Mouse (Mus musculus) cerebellum, postnatal 36 days (tissue): ENCODE data around the gene Frs3.

Experiments used
- DNase-seq, 2 experiments: peaks; one replicate each; pipeline ENCODE4 v3.0.0; 2021 to 2022; ENCODE audit warnings: mixed read lengths in 2 of 2

The Frs3 gene

DNA sequence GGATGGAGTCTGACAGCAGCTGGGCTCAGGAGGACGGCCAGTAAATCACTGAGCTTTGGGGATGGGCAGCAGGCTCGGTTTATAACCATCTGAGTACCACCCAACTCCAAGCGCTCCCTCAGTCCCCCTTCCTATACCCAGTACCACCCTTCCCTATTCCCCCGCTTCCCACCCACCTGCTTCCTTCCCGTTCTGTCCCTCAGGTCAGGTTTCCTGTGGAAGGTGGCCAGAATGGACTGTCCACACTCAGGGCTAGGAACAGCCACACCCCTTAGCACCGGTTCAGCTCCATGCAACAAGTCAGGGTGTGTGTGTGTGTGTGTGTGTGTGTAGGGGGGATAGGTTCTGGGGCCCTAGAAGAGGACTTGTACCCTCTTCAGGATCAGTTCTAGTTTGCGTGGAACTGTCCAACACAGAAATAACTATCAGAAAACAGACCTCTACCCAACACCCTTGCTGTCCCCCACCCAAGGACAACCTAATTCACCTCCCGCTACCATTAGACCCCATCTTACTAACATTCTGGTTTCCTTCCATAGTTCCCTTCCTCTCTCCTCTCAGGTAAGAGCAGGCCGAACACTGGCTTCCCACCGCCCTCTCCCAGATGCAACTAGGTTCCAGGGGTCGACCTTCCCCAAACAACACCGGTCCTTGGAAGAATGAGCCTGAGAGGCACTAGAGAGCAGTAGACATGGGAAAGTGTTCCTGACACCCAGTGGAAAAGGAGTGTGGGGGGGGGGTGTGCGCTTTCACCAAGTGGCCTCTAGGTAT is 5.0 kb downstream of the Frs3 start:
- no peak for DNase-seq

DNA sequence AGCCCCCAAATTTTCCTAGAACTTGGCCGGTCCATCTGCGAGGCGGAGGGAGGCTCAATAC is 5.4 kb downstream of the Frs3 start, which contains the start of gene Gm21981:
Gene Gm21981, minus strand, starts transcription at position 14 of the 61 bp plus-strand sequence.
- DNase-seq = no peak

DNA sequence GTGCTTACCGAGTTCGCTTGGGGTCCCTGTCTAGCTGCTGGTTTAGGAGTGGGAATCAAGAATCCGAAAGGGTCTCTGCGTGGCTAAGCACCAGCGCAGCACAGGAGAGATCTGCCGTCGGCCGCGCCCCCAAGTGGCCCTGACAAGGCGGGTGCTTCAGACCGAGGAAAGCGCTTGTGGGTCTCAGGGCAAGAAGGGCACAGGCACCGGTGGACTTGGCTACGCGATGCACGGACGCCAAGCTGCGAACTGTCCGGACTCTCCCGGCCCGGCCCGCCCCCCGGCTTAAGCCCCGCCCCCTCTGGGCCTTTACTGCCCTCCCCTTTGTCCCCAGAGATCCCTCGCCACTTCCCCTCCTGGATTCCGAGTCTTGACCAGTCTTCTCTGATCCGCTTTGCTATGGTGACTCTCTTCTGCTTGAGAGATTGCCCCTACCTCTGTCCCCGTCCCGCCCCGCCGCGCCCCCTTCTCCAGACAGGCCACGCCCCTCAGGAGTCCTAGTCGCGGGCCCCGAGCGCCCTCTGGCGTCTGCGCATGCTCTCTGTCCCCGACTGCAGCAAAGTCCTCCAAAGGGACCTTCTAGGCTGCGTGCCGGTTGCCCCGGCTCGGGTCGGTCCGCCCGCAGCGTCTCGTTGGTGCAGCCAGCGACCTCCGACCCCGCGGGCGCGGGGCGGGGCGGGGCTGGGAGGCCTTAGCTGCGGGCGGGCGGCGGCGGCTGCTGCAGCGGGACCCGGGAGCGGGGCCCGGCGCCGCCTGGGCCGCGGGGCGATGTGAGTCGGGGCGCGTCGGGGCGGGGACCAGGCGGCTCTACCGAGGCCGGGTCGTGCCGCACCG is 5.9 kb downstream of the Frs3 start, which contains the start of gene Prickle4:
Gene Prickle4, minus strand, starts transcription at position 234 of the 834 bp plus-strand sequence.
- peak; percentile 97 to 98 for DNase-seq

DNA sequence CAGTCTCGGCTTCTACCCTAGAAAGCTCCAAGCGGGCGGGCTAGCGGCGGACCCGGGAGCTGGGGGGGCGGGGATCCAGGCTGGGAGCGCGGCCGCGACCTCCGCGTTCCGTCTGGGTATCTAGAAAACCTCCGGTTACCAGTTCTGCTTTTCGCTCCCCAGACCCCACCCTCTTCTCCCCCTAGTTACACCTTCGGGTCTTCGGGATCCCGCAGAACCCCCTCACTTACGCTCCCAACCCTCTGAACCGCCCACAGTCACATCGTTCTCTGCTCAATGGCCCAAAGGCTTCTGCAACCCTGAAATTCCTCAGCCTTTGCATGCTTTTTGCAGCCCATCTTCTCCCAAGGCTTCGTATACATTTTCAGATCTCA is 6.5 kb downstream of the Frs3 start:
- no peak for DNase-seq

DNA sequence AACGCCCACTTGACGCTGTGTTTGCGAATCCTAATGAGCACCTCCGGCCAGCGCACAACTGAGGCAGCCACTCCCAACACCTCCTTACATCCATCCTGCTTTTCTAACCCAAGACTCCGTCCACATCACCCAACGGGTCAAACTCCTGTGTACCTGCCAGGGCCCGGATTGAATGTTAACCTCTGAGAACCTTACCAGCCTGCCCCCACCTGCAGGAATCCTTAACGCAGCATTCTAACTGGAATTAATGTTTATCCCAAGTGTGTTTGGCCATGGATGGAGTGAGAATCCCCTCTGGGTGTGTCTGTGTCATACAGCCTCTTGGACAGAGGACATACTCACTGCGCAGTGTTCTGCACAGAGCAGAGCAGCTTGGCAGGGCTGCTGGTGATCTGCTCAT is 9.3 kb downstream of the Frs3 start:
- DNase-seq = no peak

- DNase-seq = no peak
Observed at GRCm38 (mm10) chr17:47699055-47699454, 10.2 kb downstream of the Frs3 start.

- DNase-seq = no peak
Observed at GRCm38 (mm10) chr17:47701793-47702192, 13.0 kb downstream of the Frs3 start.

DNA sequence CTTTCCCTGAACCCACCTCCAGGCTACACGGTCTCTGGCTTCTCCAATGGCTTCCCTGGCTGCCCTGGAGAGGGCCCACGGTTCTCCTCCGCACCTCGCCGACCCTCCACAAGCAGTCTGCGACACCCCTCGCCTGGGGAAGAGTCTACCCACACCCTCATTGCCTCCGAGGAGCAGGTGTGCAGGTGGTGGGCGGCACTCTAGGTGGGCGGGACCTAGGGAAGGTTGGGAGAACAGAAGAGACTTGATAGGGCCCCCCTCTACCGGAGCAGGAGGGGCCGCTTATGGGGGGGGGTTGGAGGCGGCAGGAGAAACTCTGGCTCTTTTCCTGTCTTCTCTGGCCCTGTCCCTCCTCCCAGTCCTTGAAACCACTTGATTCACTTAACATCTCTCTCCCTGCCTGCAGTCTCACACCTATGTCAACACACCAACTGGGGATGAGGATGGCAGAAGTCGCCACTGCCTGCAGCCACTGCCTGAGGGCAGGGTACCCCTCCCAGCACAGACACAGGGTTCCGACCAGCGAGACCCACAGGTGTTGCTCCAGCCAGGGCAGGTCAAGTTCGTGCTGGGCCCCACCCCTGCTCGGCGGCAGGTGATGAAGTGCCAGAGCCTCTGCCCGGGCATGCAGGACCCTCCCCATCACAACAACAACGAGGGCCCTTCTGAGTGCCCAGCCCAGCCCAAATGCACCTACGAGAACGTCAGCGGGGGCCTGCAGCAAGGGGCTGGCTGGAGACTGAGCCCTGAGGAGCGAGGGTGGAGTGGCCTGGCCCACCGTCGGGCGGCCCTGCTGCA is 13.9 kb downstream of the Frs3 start:
- DNase-seq = no peak

DNA sequence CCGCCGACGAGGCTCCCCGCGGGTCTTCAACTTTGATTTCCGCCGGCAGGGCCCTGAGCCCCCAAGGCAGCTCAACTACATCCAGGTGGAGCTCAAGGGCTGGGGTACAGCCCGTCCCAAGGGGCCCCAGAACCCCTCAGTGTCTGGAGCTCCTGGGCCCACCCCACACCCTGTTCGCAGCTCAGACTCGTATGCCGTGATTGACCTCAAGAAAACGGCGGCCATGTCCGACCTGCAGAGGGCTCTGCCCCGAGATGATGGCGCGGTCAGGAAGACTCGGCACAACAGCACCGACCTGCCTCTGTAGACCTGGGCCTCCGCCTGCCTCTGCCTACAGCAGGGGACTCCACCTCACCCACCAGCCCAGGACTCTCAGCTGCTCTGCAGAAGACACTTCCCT is 14.7 kb downstream of the Frs3 start:
- no peak for DNase-seq

DNA sequence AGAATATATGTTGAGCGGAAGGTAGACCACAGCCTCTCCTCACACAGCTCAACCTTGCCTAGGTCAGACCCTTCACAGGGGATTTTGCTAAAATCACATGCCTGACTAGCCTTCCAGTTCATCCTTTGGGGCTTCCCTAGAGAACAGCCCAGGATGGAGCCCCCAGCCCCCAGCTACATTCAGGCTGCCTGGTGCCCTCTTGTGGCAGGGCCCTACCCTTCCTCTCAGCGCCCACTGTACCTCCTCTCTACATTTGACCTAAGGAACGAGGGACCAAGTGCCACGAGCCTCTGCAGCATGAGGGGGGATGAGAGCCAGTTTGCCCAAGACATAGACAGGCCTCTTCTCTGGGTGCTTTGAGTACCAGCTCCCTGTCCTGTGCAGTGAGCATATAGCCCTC is 15.9 kb downstream of the Frs3 start:
- no peak for DNase-seq

GRCm38 (mm10) chr17:47706196-47706595 is 17.4 kb downstream of the Frs3 start:
- no peak for DNase-seq

GRCm38 (mm10) chr17:47707961-47708360 is 19.1 kb downstream of the Frs3 start:
- DNase-seq = no peak

GRCm38 (mm10) chr17:47708972-47709371 is 20.1 kb downstream of the Frs3 start:
- DNase-seq = no peak

DNA sequence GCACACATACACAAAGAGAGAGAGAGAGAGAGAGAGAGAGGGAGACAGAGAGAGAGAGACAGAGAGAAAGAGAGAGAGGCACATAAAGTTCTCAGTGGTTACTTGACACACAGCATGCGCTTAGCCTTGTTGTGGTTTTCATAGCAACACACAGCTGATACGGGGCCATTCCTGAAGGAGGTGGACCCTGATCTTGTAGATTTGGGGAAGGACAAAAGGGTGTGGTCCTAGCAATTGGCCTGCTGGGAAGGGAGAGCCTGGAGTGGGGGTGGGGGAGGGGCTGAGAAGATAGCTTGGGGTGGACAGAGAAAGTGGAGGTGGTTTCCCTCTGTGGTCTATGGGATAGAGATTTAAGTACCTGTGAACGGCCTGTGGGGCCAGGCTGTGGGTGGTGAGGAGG is 21.2 kb downstream of the Frs3 start:
- DNase-seq = no peak

- DNase-seq = no peak
Observed at GRCm38 (mm10) chr17:47711883-47712282, 23.1 kb downstream of the Frs3 start.

DNA sequence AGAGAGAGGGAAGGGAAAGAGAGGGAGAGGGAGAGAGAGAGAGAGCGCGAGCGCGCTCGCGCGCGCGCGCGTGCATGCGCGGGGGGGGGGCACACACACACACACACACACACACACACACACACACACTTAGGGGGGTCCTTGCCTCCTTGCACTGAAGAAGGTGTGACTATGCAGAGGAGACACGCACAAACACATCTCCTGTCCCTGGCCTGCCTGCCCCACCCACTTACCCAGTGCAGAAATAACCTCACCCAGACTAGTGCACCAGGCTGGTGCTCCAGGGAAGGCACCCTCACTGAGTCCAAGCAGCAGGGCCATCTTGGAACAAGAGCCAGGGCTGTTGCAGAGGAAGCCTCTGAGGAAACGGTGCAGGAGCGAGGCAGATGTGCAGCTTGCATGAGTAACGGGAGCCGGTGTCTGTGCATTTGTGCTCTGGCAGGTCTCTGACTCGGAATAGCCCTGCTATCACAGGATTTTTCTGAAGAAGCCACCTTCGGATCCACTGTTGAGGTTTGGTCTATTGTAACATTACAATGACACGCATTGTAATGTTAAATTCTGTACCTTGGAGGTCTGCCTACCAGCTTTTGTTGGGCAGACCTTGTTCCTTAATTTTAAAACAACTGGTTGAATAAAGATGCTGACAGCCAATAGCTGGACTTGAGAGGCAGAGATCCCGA is 24.2 kb downstream of the Frs3 start:
- DNase-seq = no peak

GRCm38 (mm10) chr17:47715037-47715436 is 26.2 kb downstream of the Frs3 start:
- DNase-seq = no peak

DNA sequence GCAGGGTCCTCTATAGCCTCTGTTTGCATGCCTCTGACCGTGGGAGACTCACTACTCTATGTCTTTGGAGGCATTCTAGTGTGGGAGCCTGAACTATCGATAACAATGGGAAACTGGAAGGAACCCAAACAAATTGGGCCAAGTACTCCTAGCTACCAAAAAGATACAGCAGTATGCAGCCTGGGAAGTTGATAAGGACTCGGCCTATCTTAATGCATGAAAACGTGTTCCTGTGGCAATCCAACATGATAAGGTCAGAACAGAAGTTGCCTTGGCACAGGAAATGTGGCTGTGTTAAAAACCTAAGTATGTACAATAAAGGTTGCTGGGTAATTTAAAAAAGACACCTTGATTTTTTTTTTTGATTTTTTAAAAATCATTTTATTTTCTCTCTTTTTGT is 32.4 kb downstream of the Frs3 start:
- no peak for DNase-seq

- DNase-seq = no peak
Observed at GRCm38 (mm10) chr17:47726566-47726965, 37.7 kb downstream of the Frs3 start, which contains the start of gene Pgc. TSS of gene Pgc (plus strand) at chr17:47726842.

DNA sequence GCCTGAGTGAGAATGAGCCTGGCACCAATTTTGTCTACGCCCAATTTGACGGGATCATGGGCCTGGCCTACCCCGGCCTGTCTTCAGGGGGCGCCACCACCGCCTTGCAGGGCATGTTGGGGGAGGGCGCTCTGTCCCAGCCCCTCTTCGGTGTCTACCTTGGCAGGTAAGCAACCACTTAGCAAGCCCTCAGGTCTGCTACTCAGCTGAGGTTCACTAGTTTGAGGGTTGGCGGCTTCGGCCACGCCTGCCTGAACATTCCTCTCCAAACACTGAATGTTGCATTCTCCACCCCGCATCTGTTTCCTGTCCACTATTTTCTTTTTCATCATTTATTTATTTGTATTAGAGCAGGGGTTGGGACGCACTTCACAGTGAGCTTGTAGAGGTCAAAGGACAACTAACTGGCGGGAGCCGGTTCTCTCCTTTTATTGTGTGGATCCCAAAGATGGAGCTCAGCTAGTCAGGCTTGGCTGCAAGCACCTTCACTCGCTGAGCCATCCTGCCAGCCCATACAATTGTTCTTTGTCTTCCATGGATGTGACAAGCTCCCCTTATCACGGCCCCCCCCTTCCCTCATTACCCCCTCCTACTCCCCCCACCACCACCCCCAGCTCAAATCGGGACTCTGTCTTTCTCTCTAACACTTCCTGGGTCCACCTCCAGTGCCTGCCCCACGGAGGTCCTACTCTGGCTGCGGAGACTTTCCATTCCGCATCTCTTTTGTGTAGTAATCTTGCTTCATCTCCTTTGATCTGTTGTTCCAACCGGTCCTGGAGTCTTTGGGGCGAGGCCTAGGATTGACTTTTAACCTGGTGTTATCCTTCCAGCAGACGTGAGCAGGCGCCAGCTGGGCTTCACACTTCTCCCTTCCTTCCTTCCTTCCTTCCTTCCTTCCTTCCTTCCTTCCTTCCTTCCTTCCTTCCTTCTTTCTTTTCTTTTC is 42.1 kb downstream of the Frs3 start:
- no peak for DNase-seq

DNA sequence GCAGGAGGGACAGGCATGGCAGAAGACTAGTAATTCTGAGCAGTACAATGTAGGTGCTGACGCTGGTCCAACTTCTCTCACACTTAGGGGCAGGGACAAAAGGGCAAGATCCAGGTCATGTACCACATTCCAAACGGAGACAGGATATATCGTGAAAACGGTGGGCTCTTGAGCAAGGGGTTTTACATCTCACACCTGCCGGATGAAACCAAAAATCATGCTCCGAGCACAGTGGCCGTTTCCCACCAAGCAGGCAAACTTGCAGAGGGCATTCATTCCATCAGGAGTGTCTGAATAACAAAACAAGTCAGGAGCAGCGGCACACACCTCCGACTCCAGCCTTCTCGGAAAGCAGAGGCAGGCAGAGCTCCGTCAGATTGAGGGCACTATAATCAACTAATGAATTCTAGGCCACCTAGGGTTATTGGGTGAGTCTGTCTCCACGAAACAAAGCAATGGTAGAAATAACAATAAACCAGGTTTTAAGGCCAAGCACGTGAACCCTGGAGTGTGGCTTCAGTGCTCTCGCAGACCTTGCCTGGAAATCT is 46.8 kb downstream of the Frs3 start:
- DNase-seq = no peak

DNA sequence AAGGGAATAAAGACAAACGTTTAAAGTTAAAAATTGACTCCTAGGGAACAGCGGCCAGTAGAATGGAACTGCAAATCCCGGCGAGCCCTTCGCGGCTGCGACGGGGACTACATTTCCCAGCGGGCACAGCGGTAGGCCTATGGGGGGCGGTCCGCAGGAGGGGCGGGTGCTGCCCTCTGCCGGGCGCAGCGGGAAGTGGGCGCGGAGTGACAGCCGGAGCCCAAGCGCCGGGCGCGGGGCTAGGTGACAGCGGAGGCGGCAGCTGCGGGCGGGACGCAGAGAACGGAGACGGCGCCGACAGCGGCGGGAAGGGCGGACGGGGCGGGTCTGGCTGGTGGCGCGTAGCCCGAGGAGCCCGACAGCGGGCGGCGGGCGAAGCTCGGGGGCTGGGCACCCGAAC is 48.0 kb downstream of the Frs3 start, which contains the start of gene Tfeb:
Gene Tfeb, plus strand, starts transcription at position 175 of the 400 bp plus-strand sequence.
- peak; percentile 98 for DNase-seq
